15 mouse cellular contexts compared by ENCODE assay signal in genomic region chr8:125201650-125202049, GRCm38 (mm10).
"Had no signal": no experiment of that assay in that cellular context is flagged by ENCODE, and none has a peak within 500 bp of the region (broad histone marks: within the 10 kb centered on the region; RNA-seq: fewer than 3 reads in every experiment).

No protein-coding gene starts in this region.

- DNase-seq: kidney, adult 11 months; kidney, adult 8-10 months; kidney, postnatal 10 days; kidney, postnatal 36 days; layer of hippocampus, postnatal 36 days; liver, embryonic 13.5 days; midbrain, embryonic 14.5 days; thymus, adult 2 months; thymus, postnatal 14 days; thymus, postnatal 4 days had no signal

- H3K27me3 ChIP-seq: intestine, embryonic 15.5 days; kidney, embryonic 15.5 days; liver, embryonic 13.5 days had no signal

- H3K36me3 ChIP-seq: intestine, embryonic 15.5 days; kidney, embryonic 15.5 days; liver, embryonic 13.5 days had no signal

- H3K4me2 ChIP-seq: intestine, embryonic 15.5 days; liver, embryonic 13.5 days; midbrain, embryonic 11.5 days had no signal

- ATAC-seq: intestine, embryonic 15.5 days had no signal

- H3K9ac ChIP-seq: intestine, embryonic 15.5 days; kidney, embryonic 15.5 days; liver, embryonic 13.5 days had no signal

- H3K9me3 ChIP-seq: intestine, embryonic 15.5 days; kidney, embryonic 15.5 days; liver, embryonic 13.5 days had no signal

- H3K4me3 ChIP-seq: intestine, embryonic 15.5 days; kidney, embryonic 15.5 days; left cerebral cortex, adult 2 months; liver, embryonic 13.5 days had no signal

- H3K27ac ChIP-seq: intestine, embryonic 15.5 days; left cerebral cortex, adult 2 months; liver, embryonic 13.5 days; stomach, postnatal 0 days had no signal
